Mouse (Mus musculus): ENCODE results near the gene Casp2. TPM values are rescaled to one million over a fixed set of nuclear protein-coding genes. Genes with fewer than 3 reads are reported as not detected.

The Casp2 gene
- total and polyA plus RNA-seq, 2 experiments, result 3.7 to 5.6 TPM

- peak within 1 kb of the TSS; percentile 4; the same call in 1 of the 2 replicates for H3K4me3 ChIP-seq (ENCODE audit: insufficient read depth, low read depth, low read length)
- no peaks in the 10 kb centered on the region for H3K27me3 ChIP-seq (ENCODE audit: control insufficient read depth, insufficient read depth, low read length)
- no peak for DNase-seq (ENCODE audit: extremely low read depth, low read depth, low spot score)
- no peaks in the 10 kb centered on the region for H3K79me2 ChIP-seq (ENCODE audit: control insufficient read depth, insufficient read depth, low read length)
- H3K36me3 ChIP-seq (ENCODE audit: control insufficient read depth, insufficient read depth, low read length), result no peaks in the 10 kb centered on the region
- WGBS, result 20% methylated on average over 20 of the region's 20 CpGs
- TF ChIP-seq CTCF (IDR thresholded peaks at IDR 0.05; ENCODE audit: low read depth, low read length) (no peak), POLR2A (IDR thresholded peaks at IDR 0.05; ENCODE audit: extremely low read depth, insufficient read depth, low read length) (no peak)
- no peak within 1 kb of the TSS for H3K27ac ChIP-seq (replicated peaks; ENCODE audit: insufficient read depth, low read depth, low read length)
- H3K4me1 ChIP-seq (ENCODE audit: control insufficient read depth, insufficient read depth, low read length), result peaks cover 2% of the 10 kb centered on the region; the same call in 1 of the 2 replicates
- H3K9ac ChIP-seq (ENCODE audit: low read depth, low read length), result no peak within 1 kb of the TSS
Observed at GRCm38 (mm10) chr6:42261524-42262170, 3.1 kb upstream of the Casp2 start, which contains the start of gene Tmem139. Gene Tmem139 (plus strand): TSS chr6:42261970.

GRCm38 (mm10) chr6:42265391-42266330, 876 bp downstream of the Casp2 start:
- H3K4me1 ChIP-seq (ENCODE audit: control insufficient read depth, insufficient read depth, low read length), result peaks cover 2% of the 10 kb centered on the region; the same call in 1 of the 2 replicates
- peak overlapping the region; percentile 68 for H3K27ac ChIP-seq (replicated peaks; ENCODE audit: insufficient read depth, low read depth, low read length)
- peak overlapping the region; percentile 87 for H3K9ac ChIP-seq (ENCODE audit: low read depth, low read length)
- under 1% methylated on average over 21 of the region's 21 CpGs for WGBS
- H3K4me3 ChIP-seq (ENCODE audit: insufficient read depth, low read depth, low read length), result peak overlapping the region; percentile 88
- H3K27me3 ChIP-seq (ENCODE audit: control insufficient read depth, insufficient read depth, low read length), result no peaks in the 10 kb centered on the region
- peak; percentile 41 for DNase-seq (ENCODE audit: extremely low read depth, low read depth, low spot score)
- TF ChIP-seq POLR2A (IDR thresholded peaks at IDR 0.05; ENCODE audit: extremely low read depth, insufficient read depth, low read length) (no peak), CTCF (IDR thresholded peaks at IDR 0.05; ENCODE audit: low read depth, low read length) (no peak)
- H3K36me3 ChIP-seq (ENCODE audit: control insufficient read depth, insufficient read depth, low read length), result peaks cover 22% of the 10 kb centered on the region
- H3K79me2 ChIP-seq (ENCODE audit: control insufficient read depth, insufficient read depth, low read length), result no peaks in the 10 kb centered on the region

GRCm38 (mm10) chr6:42270817-42271216, 6.0 kb downstream of the Casp2 start:
- H3K36me3 ChIP-seq (ENCODE audit: control insufficient read depth, insufficient read depth, low read length), result peaks cover 54% of the 10 kb centered on the region
- H3K9ac ChIP-seq (ENCODE audit: low read depth, low read length), result no peak overlapping the region
- H3K27ac ChIP-seq (replicated peaks; ENCODE audit: insufficient read depth, low read depth, low read length), result no peak overlapping the region
- no peaks in the 10 kb centered on the region for H3K79me2 ChIP-seq (ENCODE audit: control insufficient read depth, insufficient read depth, low read length)
- no peak for TF ChIP-seq POLR2A (IDR thresholded peaks at IDR 0.05; ENCODE audit: extremely low read depth, insufficient read depth, low read length)
- TF ChIP-seq CTCF (IDR thresholded peaks at IDR 0.05; ENCODE audit: low read depth, low read length), result no peak
- peaks cover 2% of the 10 kb centered on the region; the same call in 1 of the 2 replicates for H3K4me1 ChIP-seq (ENCODE audit: control insufficient read depth, insufficient read depth, low read length)
- DNase-seq (ENCODE audit: extremely low read depth, low read depth, low spot score), result no peak
- H3K4me3 ChIP-seq (ENCODE audit: insufficient read depth, low read depth, low read length), result no peak overlapping the region
- no peaks in the 10 kb centered on the region for H3K27me3 ChIP-seq (ENCODE audit: control insufficient read depth, insufficient read depth, low read length)

GRCm38 (mm10) chr6:42276151-42276550, 11.4 kb downstream of the Casp2 start:
- no peaks in the 10 kb centered on the region for H3K79me2 ChIP-seq (ENCODE audit: control insufficient read depth, insufficient read depth, low read length)
- TF ChIP-seq CTCF (IDR thresholded peaks at IDR 0.05; ENCODE audit: low read depth, low read length) (no peak), POLR2A (IDR thresholded peaks at IDR 0.05; ENCODE audit: extremely low read depth, insufficient read depth, low read length) (no peak)
- H3K9ac ChIP-seq (ENCODE audit: low read depth, low read length), result no peak overlapping the region
- DNase-seq (ENCODE audit: extremely low read depth, low read depth, low spot score), result no peak
- no peak overlapping the region for H3K27ac ChIP-seq (replicated peaks; ENCODE audit: insufficient read depth, low read depth, low read length)
- 22% methylated on average over 2 of the region's 2 CpGs for WGBS
- H3K27me3 ChIP-seq (ENCODE audit: control insufficient read depth, insufficient read depth, low read length), result no peaks in the 10 kb centered on the region
- H3K36me3 ChIP-seq (ENCODE audit: control insufficient read depth, insufficient read depth, low read length), result peaks cover 65% of the 10 kb centered on the region
- H3K4me1 ChIP-seq (ENCODE audit: control insufficient read depth, insufficient read depth, low read length), result no peaks in the 10 kb centered on the region
- H3K4me3 ChIP-seq (ENCODE audit: insufficient read depth, low read depth, low read length), result no peak overlapping the region

GRCm38 (mm10) chr6:42282865-42283528, 18.2 kb downstream of the Casp2 start:
- Histone ChIP-seq H3K27ac (replicated peaks; ENCODE audit: insufficient read depth, low read depth, low read length) (no peak overlapping the region), H3K4me1 (ENCODE audit: control insufficient read depth, insufficient read depth, low read length) (no peaks in the 10 kb centered on the region; the same call in 1 of the 2 replicates), H3K9ac (ENCODE audit: low read depth, low read length) (no peak overlapping the region), H3K27me3 (ENCODE audit: control insufficient read depth, insufficient read depth, low read length) (no peaks in the 10 kb centered on the region), H3K36me3 (ENCODE audit: control insufficient read depth, insufficient read depth, low read length) (peaks cover 30% of the 10 kb centered on the region), H3K79me2 (ENCODE audit: control insufficient read depth, insufficient read depth, low read length) (no peaks in the 10 kb centered on the region), H3K4me3 (ENCODE audit: insufficient read depth, low read depth, low read length) (no peak overlapping the region)
- DNase-seq (ENCODE audit: extremely low read depth, low read depth, low spot score), result no peak
- 85% methylated on average over 5 of the region's 5 CpGs for WGBS
- TF ChIP-seq POLR2A (IDR thresholded peaks at IDR 0.05; ENCODE audit: extremely low read depth, insufficient read depth, low read length) (no peak), CTCF (IDR thresholded peaks at IDR 0.05; ENCODE audit: low read depth, low read length) (no peak)

All from liver, adult 2 months (tissue).